Mouse (Mus musculus): Measurements from ENCODE around the gene Mfsd4b4.
A peak's percentile ranks its signal among the peaks of the same experiment; 100 is the strongest.
"Not testable (repeated sequence)": the region's sequence is repeated elsewhere in the genome, so short reads cannot be mapped to it uniquely, and the experiment has no call there.

Mfsd4b4 gene

DNA sequence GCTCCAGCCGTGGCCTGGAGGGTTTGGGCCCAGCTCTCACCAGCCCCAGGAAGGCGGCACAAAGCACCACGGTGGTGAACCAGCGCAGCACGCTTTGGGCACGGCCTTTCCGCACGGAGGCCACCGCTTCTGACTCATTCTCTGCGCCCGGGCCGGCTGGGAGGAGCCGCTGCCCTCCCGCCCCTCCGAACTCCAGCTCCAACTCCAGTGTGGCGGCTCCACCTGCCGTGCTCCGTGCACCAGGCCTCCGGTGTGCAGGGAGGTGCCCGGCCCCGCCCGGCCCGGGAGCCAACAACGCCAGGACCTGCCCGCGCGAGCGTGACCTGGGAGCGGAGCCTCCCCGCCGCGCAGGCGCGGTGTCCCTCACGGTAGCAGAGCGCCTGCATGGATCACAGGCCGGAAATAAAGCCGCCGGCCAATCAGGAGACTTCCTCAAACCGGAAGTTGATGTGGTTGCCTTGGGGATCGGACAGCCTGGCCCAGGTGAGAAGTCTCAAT is at the start of gene Mfsd4b4:
Gene Mfsd4b4, minus strand, starts transcription at position 365 of the 498 bp plus-strand sequence.
- peak; percentile 85 for DNase-seq

DNA sequence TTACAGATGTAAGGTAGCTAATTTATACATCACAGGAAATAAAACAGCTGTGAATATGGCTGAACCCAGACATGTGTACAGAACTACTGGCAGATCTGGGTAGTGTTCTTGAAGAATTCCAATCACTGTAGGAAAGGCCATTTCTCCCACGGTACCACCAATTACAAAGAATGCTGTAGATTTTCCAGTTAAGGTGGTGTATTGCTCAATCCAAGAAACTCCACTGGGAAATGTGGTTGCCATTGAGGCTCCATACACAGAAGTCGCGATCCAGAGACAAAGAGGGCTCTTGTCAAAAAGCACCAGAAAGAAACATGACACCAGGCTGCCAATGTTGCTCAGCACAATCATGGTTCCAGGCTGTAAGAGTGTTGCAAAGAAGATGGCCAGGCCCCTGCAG is 48.2 kb upstream of the Mfsd4b4 start:
- not testable (repeated sequence) for DNase-seq

DNA sequence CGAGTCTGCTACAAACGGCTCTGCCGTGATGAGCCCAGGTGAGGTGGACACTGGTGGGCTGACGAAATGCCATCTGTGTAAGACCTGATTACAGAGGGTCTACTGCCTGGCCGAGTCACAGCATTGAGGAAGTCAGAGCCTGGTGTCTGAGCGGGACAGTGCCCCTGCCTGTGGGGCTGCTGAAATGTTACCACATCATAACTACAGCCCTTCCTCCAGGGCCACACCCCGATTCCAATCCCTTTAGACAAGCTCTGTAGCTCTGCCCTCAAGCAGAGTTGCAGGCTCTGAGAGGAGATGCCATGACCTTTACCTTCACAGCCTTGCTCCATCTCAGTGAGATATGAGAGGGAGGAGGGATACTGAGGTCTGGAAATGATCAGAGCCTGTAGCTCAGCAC is 37.5 kb upstream of the Mfsd4b4 start:
- DNase-seq, result no peak

DNA sequence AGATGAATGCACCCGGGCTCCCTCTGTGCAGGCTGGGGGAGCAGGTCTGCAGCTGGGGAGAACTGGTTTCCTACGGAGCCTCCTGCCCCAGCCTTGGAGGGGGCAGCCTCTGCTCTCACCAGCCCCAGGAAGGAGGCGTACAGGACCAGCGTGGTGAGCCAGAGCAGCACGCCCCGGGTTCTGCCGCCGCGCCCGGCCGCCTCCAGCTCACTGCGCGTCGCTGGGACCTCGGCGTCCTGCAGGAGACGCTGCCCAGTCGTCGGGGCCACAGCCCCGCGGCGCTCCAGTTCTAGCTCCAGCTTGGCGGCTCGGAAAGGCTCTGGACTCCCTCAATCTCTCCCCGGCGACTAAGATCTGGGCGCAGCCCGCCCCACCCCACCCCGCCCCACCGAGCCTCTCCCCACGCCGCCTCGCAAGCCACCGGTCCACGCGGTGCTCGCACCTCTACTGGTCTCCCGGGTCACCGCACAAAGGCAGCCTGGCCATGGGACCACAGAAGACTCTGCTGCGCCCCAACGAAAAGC is 27.6 kb upstream of the Mfsd4b4 start, which contains the start of gene Mfsd4b2:
Gene Mfsd4b2, minus strand, starts transcription at position 308 of the 524 bp plus-strand sequence.
- DNase-seq, result no peak

- not testable (repeated sequence) for DNase-seq
These were observed 25.5 kb upstream of the Mfsd4b4 start for GRCm38 (mm10) chr10:39924556-39924955.

DNA sequence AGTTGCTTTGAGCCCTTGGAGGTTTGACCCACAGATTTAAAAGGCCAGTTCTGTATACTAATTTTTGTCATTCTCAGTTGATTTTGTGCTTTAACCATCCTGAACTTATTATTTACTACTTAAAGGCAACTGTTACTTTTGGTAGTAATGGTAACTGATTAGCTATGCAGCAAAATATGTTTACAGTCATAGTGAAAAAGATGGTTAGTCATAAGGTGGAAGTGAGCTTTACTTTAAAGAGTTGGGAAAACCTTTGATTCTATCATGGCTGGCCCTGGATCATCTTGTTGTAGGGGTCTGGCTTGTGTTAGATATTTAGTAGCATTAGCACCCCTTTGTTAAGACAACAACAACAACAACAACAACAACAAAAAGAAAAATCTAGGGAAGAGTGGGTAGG is 13.6 kb upstream of the Mfsd4b4 start:
- DNase-seq, result no peak

DNA sequence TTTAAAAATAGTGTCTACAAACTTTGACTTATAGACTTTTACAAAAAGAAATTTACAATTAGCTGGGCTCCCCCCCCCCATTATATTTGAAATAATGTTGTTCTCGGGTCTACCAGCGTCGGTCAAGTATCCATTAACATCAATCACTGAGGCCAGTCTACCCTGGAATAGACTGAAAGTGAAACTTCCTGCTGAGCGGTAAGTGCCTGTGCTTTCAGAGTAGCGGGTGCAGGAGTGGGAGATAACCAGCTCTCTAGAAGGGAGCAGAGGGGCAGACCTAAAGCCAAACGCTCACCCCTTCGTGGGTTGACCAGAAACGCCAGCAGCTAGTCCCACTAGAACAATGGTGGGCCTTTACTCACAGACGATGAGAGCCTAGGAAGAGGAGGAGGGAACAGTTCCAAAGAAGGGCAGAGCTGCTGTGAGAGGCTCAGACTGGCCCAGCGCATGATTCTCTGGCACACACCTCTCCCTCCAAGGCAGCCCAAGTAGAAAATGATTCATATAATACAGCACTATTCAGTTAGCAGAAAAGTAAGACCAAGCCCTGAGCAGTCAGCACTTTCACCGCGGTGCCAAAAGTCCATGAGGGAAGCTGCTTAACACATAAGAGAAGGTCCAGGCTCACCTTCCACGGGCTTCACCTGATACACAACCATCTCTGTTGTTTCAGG is 9.9 kb upstream of the Mfsd4b4 start:
- no peak for DNase-seq

- DNase-seq, result no peak
These were observed 8.0 kb upstream of the Mfsd4b4 start for GRCm38 (mm10) chr10:39906799-39907658.

DNA sequence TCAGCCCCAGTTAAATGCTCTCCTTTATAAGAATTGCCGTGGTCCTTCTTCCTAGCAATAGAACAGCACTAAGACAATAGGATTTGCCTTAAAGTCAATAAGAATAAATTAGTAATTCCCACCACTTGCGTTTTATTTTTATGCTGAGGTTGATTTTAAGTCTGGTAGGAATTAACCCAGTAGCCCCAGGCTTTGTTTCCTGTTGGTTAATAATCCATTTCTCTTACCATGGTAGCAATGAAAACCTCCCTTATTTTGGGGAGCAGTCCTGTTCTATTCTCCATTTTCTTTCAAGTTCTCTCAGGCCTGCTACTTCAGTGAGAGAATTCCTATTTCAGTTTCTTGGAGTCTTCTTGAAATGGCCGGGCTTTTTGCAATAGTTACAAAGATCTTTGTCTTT is 5.2 kb upstream of the Mfsd4b4 start:
- DNase-seq, result no peak

- no peak for DNase-seq
These were observed 2.5 kb downstream of the Mfsd4b4 start for GRCm38 (mm10) chr10:39896503-39896902.

DNA sequence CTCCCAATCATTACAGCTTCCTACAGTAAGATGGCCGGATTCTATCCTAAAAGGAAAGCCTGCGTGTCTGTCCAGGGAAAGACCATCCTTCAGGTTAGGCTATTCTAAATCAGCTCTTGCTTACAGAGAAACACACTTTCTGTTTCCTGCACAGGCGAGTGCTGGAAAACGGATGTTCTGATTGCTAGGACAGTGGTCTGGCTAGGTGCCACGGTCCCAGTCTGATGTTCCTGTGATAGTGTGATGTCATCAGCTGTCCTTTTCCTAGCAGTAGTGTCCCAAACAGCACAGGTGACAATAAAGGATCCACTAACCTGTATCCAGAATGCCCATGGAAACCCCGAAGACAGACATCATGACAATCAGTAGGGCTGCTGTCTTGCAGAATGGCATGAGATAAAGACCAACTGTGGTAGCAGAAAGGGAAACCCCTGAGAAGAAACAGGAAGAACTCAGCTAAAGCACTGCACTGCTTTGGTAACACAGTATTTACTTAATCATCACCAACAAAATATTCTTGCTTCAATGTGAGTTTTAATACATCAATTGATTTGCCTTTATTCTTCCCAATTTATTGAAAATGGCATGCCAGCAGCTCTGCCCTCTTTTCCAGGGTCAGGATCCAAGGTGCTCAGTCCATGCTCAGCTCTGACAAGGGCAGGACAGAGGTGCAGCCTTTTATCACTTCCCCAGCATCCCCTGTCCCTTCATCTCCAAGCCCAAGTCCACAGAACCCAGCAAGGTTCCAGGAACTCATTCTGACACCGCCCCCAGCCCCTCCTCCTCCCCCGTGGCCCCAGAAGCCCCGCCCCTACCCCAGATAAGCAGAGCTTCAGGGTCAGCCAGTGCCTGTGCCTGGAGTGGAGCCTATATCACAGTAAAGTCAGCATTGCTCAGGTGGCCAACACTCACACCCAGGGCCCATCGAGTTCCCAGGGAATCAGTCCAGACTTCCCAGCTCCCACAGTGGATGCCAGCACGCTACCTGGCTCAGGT is 5.0 kb downstream of the Mfsd4b4 start:
- DNase-seq, result no peak

DNA sequence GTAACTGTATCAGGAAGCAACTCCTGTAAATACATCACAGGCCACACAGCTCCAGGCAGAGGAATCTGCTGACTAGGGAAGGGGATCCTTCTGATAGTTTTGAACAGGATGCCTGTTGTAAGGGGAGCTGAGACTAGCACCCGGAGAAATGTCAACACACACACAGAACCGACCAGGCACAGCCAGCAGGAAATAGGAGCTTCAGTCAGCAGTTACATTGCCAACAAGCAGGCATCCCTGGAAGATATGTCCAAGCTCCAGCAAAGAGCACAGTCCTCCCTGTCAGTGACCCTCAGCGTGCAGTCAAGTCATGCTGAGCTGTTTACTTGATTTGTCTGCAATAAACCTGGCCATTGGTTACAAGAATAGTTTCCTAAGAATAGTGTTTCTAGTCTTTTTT is 10.4 kb downstream of the Mfsd4b4 start:
- DNase-seq, result no peak

GRCm38 (mm10) chr10:39865509-39865908 is 33.5 kb downstream of the Mfsd4b4 start:
- DNase-seq, result no peak

- no peak for DNase-seq
These were observed 56.4 kb downstream of the Mfsd4b4 start for GRCm38 (mm10) chr10:39842621-39843020.
